Mouse (Mus musculus) heart, adult 2 months (tissue): ENCODE measurements around the gene Tlr6.

Experiments used
- EP300 ChIP-seq: fragments of 200-500 bp; IDR thresholded peaks from 2 replicates; pipeline ENCODE4 v1.6.1; 2011; ENCODE audit warnings: low read depth, low read length, control low read depth; ENCODE audit not compliant: insufficient read depth
- POLR2A ChIP-seq: fragments of 200-500 bp; IDR thresholded peaks from 2 replicates; pipeline ENCODE4 v1.6.1; 2011; ENCODE audit warnings: mild to moderate bottlenecking, low read depth, low read length, control low read depth; ENCODE audit not compliant: insufficient read depth

DNA sequence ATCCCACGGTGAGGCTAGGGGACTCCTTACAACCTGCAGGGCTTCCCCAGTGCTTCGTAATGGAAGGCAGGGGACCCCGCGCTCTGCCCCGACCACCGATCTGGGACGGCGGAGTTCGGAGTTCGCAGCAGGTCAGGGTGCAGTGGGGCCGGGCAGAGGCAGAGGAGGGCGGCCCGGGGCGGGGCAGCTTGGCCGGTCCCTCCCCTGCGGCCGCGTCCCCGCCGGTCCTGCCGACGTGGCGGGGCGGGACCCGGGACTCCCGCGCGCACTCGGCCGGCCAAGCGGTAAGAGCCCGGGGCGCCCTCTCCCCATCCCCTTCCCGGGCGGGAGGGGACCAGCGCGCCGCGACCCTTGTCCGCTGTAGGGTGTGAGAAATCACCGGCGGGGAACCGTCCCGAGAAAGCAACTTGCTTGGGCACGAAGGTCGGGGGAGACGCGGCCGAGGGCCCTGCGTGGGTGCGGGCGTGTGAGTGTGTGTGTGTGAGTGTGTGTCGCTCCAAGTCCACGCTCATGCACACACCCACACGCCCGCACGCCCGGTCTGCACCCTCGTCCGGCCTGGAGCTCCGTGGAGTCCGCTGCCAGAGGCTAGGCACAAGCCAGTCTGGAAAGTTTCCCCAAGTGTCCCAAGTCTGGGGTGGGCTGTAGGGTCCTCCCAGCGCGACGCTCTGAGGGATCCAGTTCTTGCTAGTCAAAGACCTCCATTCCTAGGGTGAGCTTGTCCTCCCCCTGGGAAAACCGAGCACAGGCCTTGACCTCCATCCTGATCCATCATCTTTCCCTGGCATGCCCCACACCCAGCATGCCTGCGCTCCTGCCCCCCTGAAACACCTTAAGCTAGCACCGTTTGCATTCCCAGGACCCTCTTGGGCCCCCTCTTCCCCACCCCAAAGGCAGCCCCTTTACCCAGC lies 10.2 kb upstream of the Tlr6 start, which contains the start of gene Fam114a1:
- TF ChIP-seq POLR2A (peak; percentile 74), EP300 (no peak)
